Mouse (Mus musculus): ENCODE measurements around the gene Btbd35f7. TPM values are rescaled to one million over a fixed set of nuclear protein-coding genes. Genes with fewer than 3 reads are reported as not detected.

Btbd35f7 gene
- not detected in 2 replicates for polyA plus RNA-seq (2012; rRNA removed)

GRCm38 (mm10) chrX:5668767-5669166 lies at the start of gene Btbd35f7:
Btbd35f7 (plus strand) TSS chrX:5669067.

Other genes starting within 250 kb of the Btbd35f7 start
- gene Mycs, start 199.8 kb upstream of the Btbd35f7 start, polyA plus RNA-seq (2012; rRNA removed): not detected in 2 replicates

Measured in ovary, adult 2 months (tissue).